8 mouse cellular contexts compared by ENCODE assay signal in genomic region chr14:100457870-100458726, GRCm38 (mm10).
DNase-seq lines count a peak whose midpoint lies in the region; ATAC-seq and TF ChIP-seq lines count a peak whose summit lies in the region.

No protein-coding gene starts in this region.

- no peaks in the 10 kb centered on the region for H3K9me3 ChIP-seq in forebrain, embryonic 13.5 days (replicated peaks)
- H3K9me3 ChIP-seq in midbrain, postnatal 0 days (ENCODE audit: low read length), result no peaks in the 10 kb centered on the region

- TF ChIP-seq CTCF in layer of hippocampus, adult 2 months (conservative IDR thresholded peaks at IDR 0.05), result peak; percentile 69
- TF ChIP-seq CTCF in midbrain, postnatal 0 days (IDR thresholded peaks at IDR 0.05), result peak; percentile 64

- H3K27ac ChIP-seq in layer of hippocampus, adult 2 months, result peak overlapping the region; percentile 92; the same call in 1 of the 2 replicates
- H3K27ac ChIP-seq in forebrain, embryonic 13.5 days, result peak overlapping the region; percentile 87
- peak overlapping the region; percentile 83 for H3K27ac ChIP-seq in midbrain, postnatal 0 days (ENCODE audit: low read depth, low read length)

- intact Hi-C loops in gastrocnemius, postnatal 14 days (cut with DNase I; ENCODE audit: low total_unique reads), result no loop called here

- no peaks in the 10 kb centered on the region for H3K27me3 ChIP-seq in forebrain, embryonic 13.5 days
- no peaks in the 10 kb centered on the region for H3K27me3 ChIP-seq in midbrain, postnatal 0 days (ENCODE audit: insufficient read depth, low read length)

- H3K4me1 ChIP-seq in forebrain, embryonic 13.5 days, result peaks cover 45% of the 10 kb centered on the region
- peaks cover 24% of the 10 kb centered on the region for H3K4me1 ChIP-seq in midbrain, postnatal 0 days (ENCODE audit: insufficient read depth, low read length)

- H3K36me3 ChIP-seq in forebrain, embryonic 13.5 days (ENCODE audit: poor library complexity, severe bottlenecking), result no peaks in the 10 kb centered on the region
- H3K36me3 ChIP-seq in midbrain, postnatal 0 days (ENCODE audit: insufficient read depth, low read length), result no peaks in the 10 kb centered on the region

- no peak overlapping the region; the same call in 1 of the 2 replicates for H3K9ac ChIP-seq in forebrain, embryonic 13.5 days
- H3K9ac ChIP-seq in midbrain, postnatal 0 days (replicated peaks; ENCODE audit: low read length, poor library complexity, severe bottlenecking), result 0 out of 2 replicates have a peak overlapping the region, but pooled peaks have one; percentile 33

- no peak for DNase-seq in layer of hippocampus, adult 2 months (ENCODE audit: low spot score in 2 of 2)
- no peak for DNase-seq in layer of hippocampus, adult 9-10 months (ENCODE audit: low spot score)
- DNase-seq in kidney, postnatal 25 days, result peak; percentile 66 to 67
- no peak for DNase-seq in midbrain, postnatal 0 days (ENCODE audit: low spot score)
- no peak for DNase-seq in gastrocnemius, postnatal 14 days
- no peak for DNase-seq in gastrocnemius, adult 18-20 months (ENCODE audit: low spot score)
- no peak for DNase-seq in gastrocnemius, postnatal 4 days (ENCODE audit: low spot score in 2 of 2)

- WGBS in forebrain, embryonic 13.5 days, result 28% methylated on average over 7 of the region's 7 CpGs
- 26% methylated on average over 7 of the region's 7 CpGs for WGBS in midbrain, postnatal 0 days

- no peak overlapping the region for H3K4me3 ChIP-seq in layer of hippocampus, adult 2 months
- H3K4me3 ChIP-seq in forebrain, embryonic 13.5 days, result no peak overlapping the region
- H3K4me3 ChIP-seq in midbrain, postnatal 0 days (ENCODE audit: low read depth, low read length), result no peak overlapping the region

- H3K4me2 ChIP-seq in forebrain, embryonic 13.5 days, result peak overlapping the region; percentile 27
- H3K4me2 ChIP-seq in midbrain, postnatal 0 days (ENCODE audit: low read depth, low read length, poor library complexity, severe bottlenecking), result no peak overlapping the region

- ATAC-seq in forebrain, embryonic 13.5 days, result 0 out of 2 replicates have a peak, but pooled peaks have one; percentile 4
- no peak for ATAC-seq in midbrain, postnatal 0 days (ENCODE audit: low FRiP score)

Comparison
In these comparisons a context has a peak if more than half of its experiments do, and no peak if none do; other contexts are left out.
1. DNase-seq: peak in kidney, postnatal 25 days (2 of 2); none in layer of hippocampus, adult 2 months (0 of 2), layer of hippocampus, adult 9-10 months (single experiment), midbrain, postnatal 0 days (single experiment), gastrocnemius, postnatal 14 days (single experiment), gastrocnemius, adult 18-20 months (single experiment) and gastrocnemius, postnatal 4 days (0 of 2).
2. Peak in every context shown above with its lines, with median percentiles within 50 percentile points of each other: H3K27ac ChIP-seq.